Mouse (Mus musculus) liver (tissue): ENCODE measurements at regions not wholly inside any gene's neighbourhood (a gene's known extent, or its start where the extent isn't known, plus 50 kb on each side); places are given as distances from the start of the nearest gene placed in this dataset.
A peak's percentile ranks its signal among the peaks of the same experiment; 100 is the strongest.

Source experiments
- DNase-seq: peaks from one replicate; pipeline ENCODE4 v3.0.0-alpha.2; 2020; ENCODE audit warnings: mixed read lengths

DNA sequence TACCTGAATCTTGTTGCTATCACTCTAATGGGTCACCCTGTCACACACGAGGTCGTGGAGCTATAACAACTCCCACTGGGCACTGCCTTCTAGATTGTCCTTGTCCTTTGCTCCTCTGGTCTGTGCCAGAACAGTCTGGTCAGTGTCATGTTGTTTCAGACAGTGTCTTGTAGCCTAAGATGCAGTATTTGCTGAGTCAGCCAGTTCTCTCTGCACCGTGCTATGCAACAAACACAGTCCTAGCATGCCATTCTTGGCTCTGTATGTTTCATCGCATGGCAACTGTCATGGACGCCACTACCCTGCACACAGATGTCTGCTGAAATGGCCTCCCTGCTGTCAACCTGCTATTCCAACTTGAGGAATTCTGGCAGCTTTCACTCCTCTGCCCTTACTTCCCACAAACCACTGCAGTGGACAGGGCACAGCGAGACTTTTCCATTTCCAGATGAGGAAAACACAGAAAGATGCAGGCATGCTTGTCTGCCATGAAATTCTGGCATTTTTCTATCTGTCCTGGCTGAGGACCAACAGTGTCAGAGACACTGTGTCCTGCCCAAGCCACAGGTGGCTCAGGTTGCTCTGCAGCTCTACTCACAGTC lies 117.3 kb upstream of the Slc22a23 start:
- no peak for DNase-seq

DNA sequence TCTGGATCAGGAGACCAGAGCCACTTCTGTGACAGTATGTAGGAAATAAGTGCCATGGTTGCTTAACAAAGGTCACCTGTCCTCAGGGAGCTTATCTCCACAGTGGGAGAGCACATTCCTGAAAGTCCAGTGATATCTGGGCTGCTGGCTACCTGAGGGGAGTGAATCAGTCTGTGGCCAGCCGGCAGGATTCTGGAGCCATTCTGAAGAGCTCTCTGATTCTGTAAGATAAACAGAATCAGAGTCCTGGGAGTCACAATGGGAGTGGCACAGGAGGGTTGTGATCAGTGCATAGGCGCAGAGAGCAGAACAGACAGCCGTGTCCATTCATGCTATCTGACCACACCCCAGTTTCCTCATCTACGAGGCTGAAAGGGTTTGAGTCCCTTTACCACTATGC lies 116.0 kb upstream of the Slc22a23 start:
- DNase-seq, result no peak

DNA sequence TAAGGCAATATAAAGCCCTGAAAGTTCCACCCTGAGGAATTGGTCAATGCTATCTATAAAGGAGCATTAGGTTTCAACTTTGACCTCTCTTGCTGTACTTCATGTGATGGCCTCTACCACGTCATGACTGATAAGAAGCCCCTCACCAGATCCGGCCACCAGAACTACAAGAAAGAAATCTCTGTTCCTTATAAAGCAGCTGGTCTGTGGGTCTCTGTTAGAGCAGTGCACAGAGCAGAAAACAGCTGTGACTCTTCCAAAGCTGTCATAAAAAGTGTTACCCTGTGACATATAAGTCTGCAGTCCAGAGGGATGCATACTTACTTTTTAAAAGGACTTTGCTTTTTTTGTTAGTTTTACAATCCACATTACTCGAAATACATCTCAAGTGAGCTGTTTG lies 111.1 kb upstream of the Slc22a23 start:
- no peak for DNase-seq

DNA sequence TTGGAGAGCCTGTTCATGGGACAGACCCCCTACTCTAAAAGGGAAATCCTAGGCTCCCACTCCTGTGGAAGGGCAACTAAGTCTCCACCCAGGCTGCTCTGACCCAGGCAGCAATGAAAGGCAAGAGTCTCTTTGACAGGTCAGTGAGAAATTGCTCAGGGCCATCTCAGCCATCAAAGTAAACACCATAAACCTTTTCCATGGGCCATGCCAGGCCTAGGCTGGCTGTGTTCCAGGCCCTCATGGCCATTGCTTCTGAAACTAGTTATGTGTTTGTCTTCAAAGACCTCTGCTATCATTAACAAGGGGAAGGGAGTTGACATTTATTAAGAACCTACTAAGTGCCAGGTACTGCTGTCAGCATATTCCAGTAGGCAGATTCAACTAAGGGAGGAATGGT lies 101.8 kb upstream of the Slc22a23 start:
- DNase-seq, result no peak

DNA sequence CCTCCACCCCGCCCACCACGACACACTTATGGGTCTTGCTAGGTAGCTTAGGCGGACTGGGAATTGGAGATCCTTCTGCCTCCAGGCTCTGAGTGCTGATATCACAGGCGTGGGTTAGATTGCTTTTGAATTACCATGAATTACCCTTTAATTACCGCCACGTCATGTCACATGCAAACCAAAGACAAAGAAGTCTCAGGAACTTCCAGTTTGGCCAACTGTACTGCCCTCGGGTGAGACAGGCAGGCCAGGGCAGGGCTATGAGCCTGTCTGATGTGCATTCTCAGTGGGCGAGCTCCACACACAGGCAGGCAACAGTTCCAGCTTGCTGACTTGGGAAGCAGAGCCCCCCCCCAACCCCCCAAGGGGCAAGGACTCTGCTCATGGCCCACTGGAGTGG lies 101.3 kb upstream of the Slc22a23 start:
- DNase-seq, result no peak

DNA sequence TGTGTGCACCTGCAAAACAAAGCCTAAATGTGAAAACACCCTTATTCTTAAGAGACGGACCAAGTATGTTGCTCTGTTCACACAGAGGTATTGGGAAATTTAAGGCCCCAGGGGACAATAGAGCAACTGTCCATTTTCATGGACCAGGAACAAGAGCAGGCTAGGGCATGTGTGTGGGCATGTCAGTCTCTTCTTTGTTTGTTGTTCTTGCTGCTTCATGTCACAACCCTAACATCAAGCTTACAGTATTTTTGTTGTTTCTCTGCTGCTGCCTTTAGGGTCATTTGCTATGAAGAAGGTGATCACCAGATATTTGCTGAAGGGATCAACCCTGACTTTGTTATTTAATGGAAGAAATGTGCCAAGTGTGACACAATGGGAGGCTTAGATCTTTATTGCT lies 96.4 kb upstream of the Slc22a23 start:
- no peak for DNase-seq

DNA sequence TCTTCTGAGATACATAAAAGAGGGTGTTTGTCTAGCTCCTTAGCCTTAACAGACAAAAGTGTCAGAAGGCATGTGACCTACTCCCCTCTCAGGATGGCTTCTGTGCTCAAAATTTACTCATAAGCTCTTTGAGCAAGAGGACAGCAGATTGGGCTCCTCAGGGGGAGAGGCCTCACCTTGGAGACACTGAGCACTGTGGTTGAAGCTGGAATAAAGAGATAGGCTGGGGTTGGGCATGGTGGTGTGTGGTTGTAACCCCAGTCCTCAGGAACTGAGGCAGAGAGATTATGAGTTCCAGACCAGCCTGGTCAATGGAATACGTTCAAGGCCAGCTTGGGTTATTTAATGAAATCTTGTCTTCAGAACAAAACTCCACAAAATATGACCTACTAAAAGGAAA lies 82.5 kb upstream of the Slc22a23 start:
- DNase-seq, result no peak

DNA sequence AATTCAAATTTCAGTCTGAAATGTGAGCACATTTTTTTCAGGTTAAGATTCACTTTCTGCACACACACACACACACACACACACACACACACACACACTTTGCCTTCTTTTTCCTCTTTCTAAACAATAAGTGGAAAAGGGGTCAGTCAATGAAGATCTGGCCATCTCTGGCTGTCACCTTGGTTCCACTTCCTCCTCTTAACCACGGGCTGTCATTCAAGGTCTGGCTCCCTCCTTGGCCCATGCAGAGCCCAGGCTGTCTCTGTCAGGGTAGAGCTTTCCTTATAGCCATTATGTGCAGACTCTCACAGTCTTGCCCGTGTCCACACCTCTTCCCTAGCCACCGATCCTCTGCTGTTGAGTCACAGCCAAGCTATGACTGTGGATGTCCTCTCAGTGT lies 79.9 kb upstream of the Slc22a23 start:
- DNase-seq, result peak; percentile 8

DNA sequence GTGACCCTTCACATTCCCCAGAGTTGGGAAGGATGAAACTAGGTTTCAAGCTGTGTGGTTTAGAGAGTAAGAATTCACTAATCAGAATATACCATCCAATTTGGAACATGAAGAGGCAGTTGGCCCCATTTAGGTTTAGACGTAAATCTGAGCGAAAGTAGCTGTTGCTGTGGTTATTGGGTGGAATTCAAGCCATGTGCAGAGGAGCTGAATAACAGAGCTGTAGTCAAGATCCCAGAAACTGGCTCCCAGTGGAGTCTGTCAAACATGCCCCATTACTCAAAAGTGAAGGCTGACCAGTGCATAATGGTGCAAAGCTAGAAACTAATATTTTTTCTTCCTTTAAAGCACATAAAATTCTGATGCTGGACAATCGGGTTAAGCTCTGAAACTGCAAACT lies 76.7 kb upstream of the Slc22a23 start:
- DNase-seq, result no peak

DNA sequence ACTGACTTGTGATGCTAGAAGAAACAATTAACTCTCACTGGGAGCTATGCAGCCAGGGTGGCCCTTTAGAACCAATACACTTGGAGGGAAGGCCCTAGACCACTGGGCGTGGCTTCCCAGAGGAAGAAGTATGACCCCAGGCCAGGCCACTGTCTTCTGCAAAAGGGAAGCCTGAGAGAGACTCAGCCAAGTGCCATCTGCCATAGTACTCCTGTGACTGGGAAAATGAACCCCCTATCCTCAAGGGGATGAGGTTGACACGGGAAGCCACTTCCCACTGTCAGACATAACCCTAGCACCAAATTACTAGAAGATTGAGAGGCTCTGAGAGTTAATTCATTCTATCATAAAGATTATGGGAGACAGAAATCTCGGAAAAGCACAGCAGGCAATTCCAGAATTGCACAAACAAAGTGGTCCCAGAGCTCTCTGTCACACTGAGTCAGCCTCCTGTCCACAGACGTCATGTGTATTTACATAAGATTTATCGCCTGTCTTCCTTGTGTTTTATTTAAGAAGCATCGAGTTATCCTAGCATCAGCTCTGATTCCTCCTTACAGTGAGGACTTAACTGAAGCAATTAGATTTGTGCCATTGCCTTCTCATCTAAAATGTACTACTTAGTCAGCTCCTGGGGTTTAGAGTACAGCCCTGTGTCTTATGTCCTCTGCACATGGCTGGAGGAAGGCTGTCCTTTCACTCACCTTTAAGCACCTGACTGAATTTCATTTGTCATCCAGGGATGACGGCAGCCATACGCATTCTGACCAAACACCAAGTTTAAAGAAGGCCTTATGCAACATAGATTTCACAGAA lies 75.6 kb upstream of the Slc22a23 start:
- no peak for DNase-seq

DNA sequence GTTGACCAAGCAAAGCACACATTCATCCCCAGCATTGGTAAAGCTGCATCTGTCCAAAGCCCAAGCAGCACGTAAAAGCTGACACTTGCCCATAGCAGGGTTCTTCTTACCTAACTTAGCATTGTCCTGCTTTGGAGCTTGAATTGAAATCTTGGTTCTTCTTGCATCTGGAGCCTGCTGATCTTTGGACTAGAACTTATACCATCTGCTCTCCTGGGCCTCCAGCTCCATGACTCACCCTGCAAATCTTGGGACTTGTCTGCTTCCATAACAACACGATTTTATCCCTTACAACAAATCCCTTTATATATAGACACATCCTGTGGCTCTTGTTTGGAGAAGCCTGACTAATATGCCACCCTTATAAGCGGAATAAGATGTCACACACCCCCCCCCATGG lies 74.1 kb upstream of the Slc22a23 start:
- DNase-seq, result no peak

DNA sequence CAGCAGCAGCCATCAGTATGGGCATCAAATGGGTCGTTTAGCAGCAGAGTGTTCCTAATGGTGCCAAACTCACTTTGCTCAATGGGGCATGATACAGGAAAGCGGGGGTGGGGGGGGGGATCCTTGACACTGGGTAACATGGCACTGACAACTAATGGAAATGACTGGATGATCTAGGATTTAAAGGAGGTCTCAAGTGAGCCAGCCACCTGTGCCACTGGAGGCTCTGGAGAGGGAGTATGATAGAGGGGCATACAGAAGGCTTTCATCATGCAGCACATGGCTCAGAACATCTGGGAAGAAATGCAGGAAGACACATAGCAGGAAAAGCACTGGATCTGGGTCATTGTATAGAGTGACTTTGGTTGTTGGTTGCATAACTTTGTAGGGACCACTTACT lies 71.6 kb upstream of the Slc22a23 start:
- no peak for DNase-seq

DNA sequence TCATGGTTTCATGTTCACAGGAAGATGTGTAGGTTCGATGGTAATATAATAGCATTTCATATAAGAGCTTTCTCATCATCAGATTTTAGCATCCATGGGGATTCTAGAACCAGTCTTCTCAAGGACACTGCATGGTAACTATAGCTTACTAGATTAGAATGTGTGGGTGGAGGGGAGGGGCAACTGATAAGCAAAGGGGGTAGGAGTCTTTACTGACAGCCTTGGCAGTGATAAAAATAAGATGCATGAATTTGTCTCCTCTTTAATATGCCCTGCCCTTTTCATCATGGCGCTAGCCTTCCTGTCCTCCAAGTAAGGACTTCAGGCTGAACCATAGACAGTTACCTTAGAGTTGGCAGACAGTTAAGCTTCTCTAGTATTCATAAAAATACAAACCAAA lies 69.6 kb upstream of the Slc22a23 start:
- peak; percentile 24 for DNase-seq

DNA sequence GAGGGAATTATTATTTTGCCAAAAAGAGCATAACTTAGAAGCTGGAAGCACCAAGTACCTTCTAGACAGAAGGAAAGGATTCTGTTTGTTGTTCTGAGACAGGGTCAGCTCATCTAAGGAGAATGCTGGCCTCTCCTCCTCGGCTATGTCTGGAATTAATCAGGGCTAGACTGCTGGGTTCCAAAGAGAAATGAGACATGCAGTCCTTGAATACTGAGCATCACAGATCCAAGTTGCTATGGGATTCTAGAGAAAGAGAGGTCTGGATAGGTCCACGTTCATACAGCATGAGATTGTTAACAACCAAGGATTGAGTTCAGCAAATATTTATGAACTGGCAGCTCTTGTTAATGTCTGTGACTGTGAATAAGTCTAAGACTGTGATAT lies 63.7 kb upstream of the Slc22a23 start:
- DNase-seq, result no peak

DNA sequence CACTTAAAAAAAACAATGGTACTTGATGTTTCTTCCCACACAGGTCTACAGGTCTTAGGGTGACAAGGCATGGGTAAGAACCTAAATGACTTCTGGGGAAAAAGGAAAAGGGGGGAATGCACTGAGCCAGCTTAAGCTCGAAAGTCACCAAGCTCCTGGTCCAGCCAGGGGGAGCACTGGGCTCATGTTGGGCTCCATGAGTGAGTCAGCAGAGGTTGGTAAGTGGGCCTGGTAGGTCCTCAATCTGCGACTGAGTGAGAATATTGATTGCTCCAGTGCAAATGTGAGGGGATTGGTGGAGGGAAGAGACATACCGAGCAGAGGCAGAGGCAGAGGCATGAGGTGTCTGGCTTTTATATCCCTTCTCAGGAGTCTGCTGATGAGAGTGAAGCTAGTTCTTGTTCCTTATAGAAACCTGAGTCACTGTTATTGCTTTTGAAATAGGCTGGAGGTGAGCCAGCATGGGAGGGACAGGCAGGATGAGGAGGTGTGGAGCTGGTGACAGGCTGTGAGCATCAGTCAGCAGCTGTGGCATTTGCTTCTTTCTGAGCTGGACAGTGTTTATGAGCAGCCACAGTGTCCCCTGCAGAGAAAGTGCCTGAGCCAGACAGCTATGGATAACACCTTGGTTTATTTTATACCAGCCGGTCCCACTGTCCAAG lies 63.2 kb upstream of the Slc22a23 start:
- DNase-seq, result peak; percentile 23

DNA sequence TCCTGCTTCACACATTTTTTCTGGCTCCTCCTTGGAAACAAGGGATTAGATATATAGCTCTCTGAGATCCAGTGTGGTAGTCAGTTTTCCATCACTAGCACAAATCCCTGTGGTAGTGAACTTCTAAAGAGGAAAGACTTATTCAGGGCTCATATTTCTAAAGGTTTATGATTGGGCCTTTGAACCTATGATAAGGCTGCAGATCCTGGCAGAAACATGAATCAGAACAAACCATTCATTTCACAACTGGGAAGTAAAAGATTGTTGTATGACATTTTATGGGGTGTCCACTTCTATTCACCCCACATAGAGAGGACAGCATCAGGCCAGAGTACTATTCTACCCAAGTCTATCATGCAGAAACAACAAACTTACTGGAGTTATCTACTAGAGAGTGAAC lies 61.3 kb upstream of the Slc22a23 start:
- DNase-seq, result no peak

DNA sequence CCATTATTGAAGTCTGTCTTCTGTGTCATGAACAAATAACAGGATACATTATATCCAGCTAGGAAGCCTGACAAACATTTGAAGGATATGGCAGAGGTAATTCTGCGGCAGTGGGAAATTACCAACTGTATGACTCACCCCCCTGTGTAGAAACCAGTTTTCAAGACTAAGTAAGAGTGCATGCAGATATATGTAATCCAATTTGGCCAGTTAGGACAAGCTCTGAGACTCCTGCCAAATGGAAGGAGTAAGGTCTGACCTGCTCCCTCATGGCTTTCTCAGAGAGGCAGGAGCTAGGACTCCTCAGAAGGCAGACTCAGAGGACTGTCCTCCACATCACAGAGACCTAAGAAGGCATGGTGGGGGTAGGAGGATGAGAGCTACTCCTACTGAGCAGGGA lies 57.6 kb upstream of the Slc22a23 start:
- DNase-seq, result no peak

DNA sequence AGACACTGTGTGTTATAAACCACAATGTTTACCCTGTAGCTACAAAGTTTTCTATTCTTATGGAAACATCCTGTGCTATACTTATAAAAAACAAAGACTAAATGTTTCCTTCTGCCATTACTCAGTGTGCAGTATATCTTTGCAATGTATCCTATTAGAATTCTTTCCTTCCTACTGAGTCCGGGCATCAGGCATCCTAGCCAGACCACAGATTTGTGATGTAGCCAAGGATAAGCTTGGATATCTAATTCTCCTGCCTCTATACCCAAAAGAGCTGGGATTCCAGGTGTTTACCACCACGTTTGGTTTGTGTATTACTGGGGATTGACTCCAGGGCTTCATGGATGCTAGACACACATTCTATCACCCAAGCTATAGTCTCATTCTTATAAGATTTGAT lies 56.0 kb upstream of the Slc22a23 start:
- DNase-seq, result no peak

DNA sequence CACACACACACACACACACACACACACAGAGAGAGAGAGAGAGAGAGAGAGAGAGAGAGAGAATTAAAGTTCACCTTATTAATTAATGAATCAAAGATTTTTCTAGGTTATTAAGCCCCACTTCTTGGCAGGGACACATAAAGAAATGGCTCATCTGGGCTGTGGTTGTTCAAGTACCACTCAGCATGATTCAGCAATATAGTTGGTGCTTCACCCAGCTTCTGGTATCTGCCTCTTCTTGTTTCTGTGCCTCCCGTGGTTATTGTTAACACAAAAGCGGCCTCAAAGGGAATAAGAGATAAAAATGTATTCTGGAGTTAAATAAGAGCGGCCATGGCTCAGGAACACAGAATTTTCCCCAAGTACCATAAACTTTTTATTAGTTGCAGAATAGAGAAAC lies 53.9 kb upstream of the Slc22a23 start:
- peak; percentile 30 for DNase-seq

DNA sequence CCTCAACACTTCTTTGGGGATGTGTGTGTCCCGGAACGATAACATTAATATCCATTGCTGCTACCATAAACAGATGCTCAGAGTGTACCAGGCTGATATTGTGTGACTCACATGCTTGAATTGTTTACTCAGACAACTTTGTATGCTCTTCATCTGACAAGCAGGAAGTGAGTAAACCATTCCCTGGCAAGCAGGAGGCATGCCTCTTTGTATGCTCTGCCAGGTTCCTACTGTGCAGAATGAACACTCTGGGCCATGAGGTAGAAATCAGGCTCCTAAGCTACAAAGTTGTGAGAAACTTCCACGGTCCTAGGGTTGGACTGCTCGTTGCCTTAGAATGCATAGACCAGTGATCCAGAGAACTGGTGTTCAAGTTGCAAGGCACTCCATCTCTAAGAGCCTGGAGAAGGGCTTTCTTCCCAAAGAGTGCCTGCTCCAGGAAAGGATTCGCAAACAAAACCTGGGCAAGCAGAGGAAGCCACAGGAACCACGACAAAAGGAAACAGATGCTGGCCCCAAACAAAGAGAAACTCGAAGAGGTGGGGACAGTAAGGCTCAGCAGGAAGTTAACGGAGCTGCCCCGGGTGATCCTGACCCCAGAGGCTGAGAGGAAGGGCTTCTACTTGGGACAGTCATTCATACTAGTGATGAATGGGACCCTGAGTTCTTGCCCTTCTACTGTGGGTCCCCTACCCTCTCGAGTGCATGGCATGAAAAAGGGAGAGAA lies 53.2 kb upstream of the Slc22a23 start:
- DNase-seq, result peak; percentile 16

DNA sequence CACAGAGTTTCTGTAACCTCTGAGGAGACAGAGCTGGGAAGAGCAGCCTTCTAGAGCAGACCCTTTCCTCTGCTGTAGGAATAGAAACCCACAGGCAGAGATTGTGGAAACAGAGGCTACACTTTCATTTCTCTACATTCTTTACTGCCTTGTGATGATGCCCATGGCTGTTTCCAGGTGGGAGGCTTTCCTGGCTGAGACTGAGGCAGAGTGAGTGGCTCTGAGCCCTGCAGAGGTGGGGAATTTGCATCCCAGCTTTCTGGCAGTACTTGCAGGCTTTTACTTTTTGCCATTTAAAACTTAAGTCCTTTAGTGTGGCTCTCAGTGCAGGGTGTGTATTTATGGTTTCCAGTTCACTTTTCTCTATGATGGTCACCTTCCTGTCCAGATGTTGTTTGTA lies 50.5 kb upstream of the Slc22a23 start:
- no peak for DNase-seq

DNA sequence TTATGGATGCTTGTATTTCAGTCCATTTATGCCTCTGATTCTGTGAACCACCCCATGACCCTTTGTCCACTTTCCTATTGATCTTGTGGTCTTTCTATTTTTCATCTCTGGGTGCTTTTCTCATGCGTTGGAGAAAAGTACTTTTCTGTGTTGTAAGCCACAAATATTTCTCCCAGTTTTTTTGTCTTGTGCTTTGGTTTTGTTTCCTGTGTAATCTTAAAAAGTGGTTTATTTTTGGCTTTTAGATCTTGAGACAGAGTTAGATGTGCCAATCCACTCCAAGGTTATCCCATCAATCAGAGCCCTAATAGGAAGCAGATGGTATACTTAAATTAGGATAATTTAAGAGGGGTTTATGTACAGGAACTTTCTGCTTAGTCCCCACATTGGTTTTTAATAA lies 50.0 kb upstream of the Slc22a23 start:
- DNase-seq, result no peak
